Mouse (Mus musculus) C2C12 (cell line): ENCODE measurements at regions not wholly inside any gene's neighbourhood (a gene's known extent, or its start where the extent isn't known, plus 50 kb on each side); places are given as distances from the start of the nearest gene placed in this dataset.

Experiments
- H3K27me3 ChIP-seq: one replicate; pipeline ENCODE4 v1.6.1; 2011; ENCODE audit not compliant: control insufficient read depth, insufficient read depth, insufficient read length
- H3K36me3 ChIP-seq: one replicate; pipeline ENCODE4 v1.6.1; 2011; ENCODE audit not compliant: control insufficient read depth, insufficient read depth
- H3K4me3 ChIP-seq: one replicate; pipeline ENCODE4 v1.5.1; 2011; ENCODE audit warnings: mild to moderate bottlenecking, control low read depth; ENCODE audit not compliant: poor library complexity, insufficient read depth, severe bottlenecking
- H3K79me2 ChIP-seq: one replicate; pipeline ENCODE4 v1.6.1; 2011; ENCODE audit not compliant: control insufficient read depth, insufficient read depth
- H3K79me3 ChIP-seq: one replicate; pipeline ENCODE4 v1.6.1; 2011; ENCODE audit warnings: low read depth, control low read depth
- H3ac ChIP-seq: one replicate; pipeline ENCODE3; 2011; ENCODE audit warnings: low read depth; ENCODE audit not compliant: control insufficient read depth, insufficient read length
- CEBPB ChIP-seq: IDR thresholded peaks from one replicate; pipeline ENCODE4 v1.6.1; 2011; ENCODE audit warnings: low read depth, mild to moderate bottlenecking, control low read depth, moderate library complexity
- CTCF ChIP-seq: IDR thresholded peaks from one replicate; pipeline ENCODE4 v1.5.1; 2011; ENCODE audit not compliant: control insufficient read depth, insufficient read depth, insufficient read length
- FOSL1 ChIP-seq: IDR thresholded peaks from one replicate; pipeline ENCODE4 v1.8.0; 2011; ENCODE audit warnings: mild to moderate bottlenecking, low read length; ENCODE audit not compliant: poor library complexity, insufficient read depth, severe bottlenecking
- MAX ChIP-seq: IDR thresholded peaks from one replicate; pipeline ENCODE4 v1.6.1; 2011; ENCODE audit warnings: mild to moderate bottlenecking, control low read depth
- MYOD1 ChIP-seq: IDR thresholded peaks from one replicate; pipeline ENCODE4 v1.6.1; 2011; ENCODE audit warnings: low read depth; ENCODE audit not compliant: control insufficient read depth, insufficient read length
- MYOG ChIP-seq: IDR thresholded peaks from one replicate; pipeline ENCODE4 v1.6.1; 2011; ENCODE audit not compliant: control insufficient read depth, insufficient read length; ENCODE audit errors: extremely low read depth
- USF1 ChIP-seq: IDR thresholded peaks from one replicate; pipeline ENCODE4 v1.6.1; 2011; ENCODE audit warnings: low read depth, mild to moderate bottlenecking, control low read depth, moderate library complexity

GRCm38 (mm10) chr15:88323584-88324375 lies 276.3 kb upstream of the Zdhhc25 start:
- Histone ChIP-seq H3K79me3 (no peaks in the 10 kb centered on the region), H3K4me3 (no peak overlapping the region), H3ac (no peak overlapping the region), H3K27me3 (no peaks in the 10 kb centered on the region), H3K79me2 (no peaks in the 10 kb centered on the region), H3K36me3 (no peaks in the 10 kb centered on the region)
- no peak for TF ChIP-seq CTCF

- no peaks in the 10 kb centered on the region for H3K79me2 ChIP-seq
- no peak overlapping the region for H3ac ChIP-seq
- H3K79me3 ChIP-seq, result no peaks in the 10 kb centered on the region
- no peaks in the 10 kb centered on the region for H3K36me3 ChIP-seq
- H3K4me3 ChIP-seq, result no peak overlapping the region
- TF ChIP-seq MYOD1 (no peak), MYOG (no peak), MAX (no peak), USF1 (no peak)
- no peaks in the 10 kb centered on the region for H3K27me3 ChIP-seq
Measured at GRCm38 (mm10) chr15:88325108-88325507, 275.0 kb upstream of the Zdhhc25 start.

DNA sequence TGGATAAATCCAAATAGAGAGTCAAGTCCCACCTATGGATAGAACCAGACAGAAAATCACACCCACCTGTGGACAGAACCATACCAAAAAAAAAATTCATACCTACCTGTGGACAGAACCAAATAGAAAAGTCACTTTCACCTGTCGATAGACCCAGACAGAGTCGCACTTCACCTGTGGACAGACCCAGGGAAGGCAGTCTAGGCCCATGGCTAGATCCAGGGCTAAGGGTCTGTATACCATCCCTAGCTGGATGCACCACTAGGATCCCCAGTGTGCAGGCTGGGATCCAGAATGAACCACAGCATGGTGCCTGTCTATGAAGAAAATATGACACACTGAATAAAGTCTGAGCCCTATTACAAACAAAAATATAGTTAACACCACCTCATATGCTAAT lies 246.9 kb upstream of the Zdhhc25 start:
- TF ChIP-seq MYOG (no peak), CTCF (no peak), CEBPB (no peak), USF1 (no peak), MAX (no peak), MYOD1 (no peak), FOSL1 (no peak)
- no peaks in the 10 kb centered on the region for H3K27me3 ChIP-seq
- H3K36me3 ChIP-seq, result no peaks in the 10 kb centered on the region
- H3K79me2 ChIP-seq, result no peaks in the 10 kb centered on the region
- no peak overlapping the region for H3K4me3 ChIP-seq
- no peak overlapping the region for H3ac ChIP-seq
- H3K79me3 ChIP-seq, result no peaks in the 10 kb centered on the region

DNA sequence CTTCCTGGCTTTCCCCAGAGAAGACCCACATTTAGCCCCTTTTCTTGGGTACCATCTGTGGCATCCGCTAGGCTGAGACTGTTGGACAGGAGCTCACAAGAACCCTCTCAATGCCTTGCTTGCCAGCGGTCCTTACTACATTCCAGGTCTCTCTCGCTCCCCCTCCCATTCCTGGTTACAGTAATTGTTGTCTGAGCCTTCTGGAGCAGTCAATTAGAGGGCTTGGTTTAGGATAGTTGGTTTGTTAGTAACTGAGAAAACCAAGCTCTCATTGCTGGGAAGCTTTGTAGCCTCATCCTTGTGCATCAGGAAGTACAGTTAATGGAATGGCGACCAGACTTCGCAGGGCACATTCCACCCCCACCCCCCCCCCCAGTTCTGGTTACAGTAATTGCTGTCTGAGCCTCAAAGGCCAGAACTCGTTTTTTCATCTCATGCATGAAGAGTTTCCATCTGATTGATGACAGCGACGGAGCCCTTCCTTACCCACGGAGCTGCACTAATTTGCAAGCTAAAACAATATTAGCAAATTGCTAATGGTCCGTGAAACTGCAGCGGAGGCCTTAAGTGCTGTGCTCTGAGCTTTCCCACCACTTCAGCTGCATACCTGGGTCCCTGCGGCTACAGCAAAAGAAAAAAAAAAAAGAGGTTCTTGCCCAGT lies 239.6 kb upstream of the Zdhhc25 start:
- Histone ChIP-seq H3K36me3 (no peaks in the 10 kb centered on the region), H3K79me3 (no peaks in the 10 kb centered on the region), H3K27me3 (no peaks in the 10 kb centered on the region), H3K79me2 (no peaks in the 10 kb centered on the region), H3K4me3 (no peak overlapping the region), H3ac (no peak overlapping the region)
- TF ChIP-seq CTCF (no peak), MAX (no peak), USF1 (no peak), CEBPB (no peak), FOSL1 (no peak), MYOD1 (no peak), MYOG (no peak)

GRCm38 (mm10) chr15:88361351-88361750 lies 238.8 kb upstream of the Zdhhc25 start:
- H3K36me3 ChIP-seq, result no peaks in the 10 kb centered on the region
- no peaks in the 10 kb centered on the region for H3K79me3 ChIP-seq
- H3ac ChIP-seq, result no peak overlapping the region
- no peaks in the 10 kb centered on the region for H3K79me2 ChIP-seq
- no peak for TF ChIP-seq CEBPB
- no peak overlapping the region for H3K4me3 ChIP-seq
- H3K27me3 ChIP-seq, result no peaks in the 10 kb centered on the region

DNA sequence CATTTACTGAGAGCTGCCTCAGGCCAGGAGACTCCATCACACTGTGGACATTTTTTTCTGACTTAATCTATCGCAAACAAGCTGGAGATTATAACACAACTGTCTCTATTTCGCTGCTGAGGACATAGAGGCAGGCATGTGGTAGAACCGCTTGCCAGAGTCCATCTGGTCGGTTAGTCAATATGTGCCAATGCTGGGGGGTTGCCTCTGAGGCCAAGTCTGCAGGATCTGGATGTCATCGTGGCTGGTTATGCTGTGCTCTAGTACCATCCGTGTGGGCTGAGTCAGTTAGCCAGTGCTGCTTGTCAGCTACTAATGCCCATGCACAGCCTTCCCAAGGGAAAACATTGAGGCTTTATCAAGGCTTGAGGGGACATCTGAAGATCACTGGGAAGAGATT lies 237.1 kb upstream of the Zdhhc25 start:
- H3K79me3 ChIP-seq, result no peaks in the 10 kb centered on the region
- TF ChIP-seq USF1, result no peak
- no peak for TF ChIP-seq MAX
- TF ChIP-seq MYOD1, result no peak
- no peak overlapping the region for H3K4me3 ChIP-seq
- H3K36me3 ChIP-seq, result no peaks in the 10 kb centered on the region
- H3K27me3 ChIP-seq, result no peaks in the 10 kb centered on the region
- H3K79me2 ChIP-seq, result no peaks in the 10 kb centered on the region
- H3ac ChIP-seq, result no peak overlapping the region
